Mouse (Mus musculus): ENCODE results near the gene Arl4d. TPM values are rescaled to one million over a fixed set of nuclear protein-coding genes. Genes with fewer than 3 reads are reported as not detected.

Arl4d gene
- total RNA-seq, 2 experiments from 2014 or later = 28.6 to 29.6 TPM

DNA sequence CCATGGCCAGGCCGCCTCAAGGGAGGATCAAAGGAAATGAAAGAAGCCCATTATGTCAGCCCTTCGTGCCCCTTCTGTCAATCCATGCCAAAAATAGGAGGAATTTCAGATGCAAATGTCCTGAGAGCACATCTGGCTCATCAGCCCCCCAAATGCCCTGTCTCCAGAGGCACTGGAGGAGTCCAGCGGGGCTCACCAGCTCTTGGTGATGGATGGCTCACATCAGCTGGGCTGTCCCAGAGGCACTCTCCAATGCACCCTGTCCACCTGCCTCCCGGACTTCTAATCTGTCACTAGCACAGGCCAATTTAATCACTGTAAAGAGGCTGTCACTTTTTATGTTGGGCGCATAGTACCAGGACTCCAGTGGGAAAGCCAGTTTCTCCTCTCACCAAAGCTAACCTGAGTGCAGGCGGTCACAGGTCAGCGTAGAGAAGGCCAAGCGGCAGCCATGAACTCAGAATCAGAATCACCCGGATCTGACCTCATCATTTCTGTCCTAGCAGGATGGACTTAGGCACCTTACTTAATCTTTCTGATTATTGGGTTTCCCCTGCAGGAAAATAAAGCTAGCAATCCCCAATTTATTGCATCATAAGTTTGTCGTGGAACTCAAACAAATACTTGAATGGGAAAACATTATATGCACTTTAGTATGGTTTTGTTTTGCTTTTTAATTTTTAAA is 41.6 kb downstream of the Arl4d start:
- intact Hi-C loops (cut with DNase I) = no loop called here

GRCm38 (mm10) chr11:101708482-101708881 is 43.1 kb downstream of the Arl4d start:
- DNase-seq = no peak
- intact Hi-C loops (cut with DNase I) = no loop called here

More for the DNA sequence above, 41.6 kb downstream of the Arl4d start:
- DNase-seq = no peak

DNA sequence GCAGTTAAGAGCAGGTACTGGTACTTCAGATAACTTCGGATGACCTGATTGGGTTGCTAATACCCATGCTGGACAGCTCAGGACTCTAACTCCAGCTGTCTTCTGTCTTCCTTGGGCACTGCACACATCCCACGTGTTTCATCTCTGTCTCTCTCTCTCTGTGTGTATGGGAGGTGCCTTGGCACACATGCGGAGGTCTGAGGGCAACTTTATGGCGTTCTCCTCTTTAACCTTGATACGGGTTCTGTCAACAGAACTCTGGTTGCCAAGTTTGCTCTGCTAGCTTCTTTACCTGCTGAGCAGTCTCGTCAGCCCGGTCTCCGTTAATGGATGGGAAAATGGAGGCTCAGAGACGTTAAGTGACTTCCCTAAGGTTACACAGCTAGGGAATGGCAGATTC is 47.5 kb downstream of the Arl4d start:
- DNase-seq = no peak
- intact Hi-C loops (cut with DNase I) = no loop called here

GRCm38 (mm10) chr11:101714012-101714411 is 48.7 kb downstream of the Arl4d start:
- intact Hi-C loops (cut with DNase I) = no loop called here
- DNase-seq = no peak

Other genes starting within 250 kb of the Arl4d start
- 10 to 100 TPM; 14.2 to 21.3 TPM for gene Aarsd1, start 247.9 kb upstream of the Arl4d start, total RNA-seq (2021)
- gene Gm27029, start 240.7 kb upstream of the Arl4d start, total RNA-seq (2021) = 10 to 100 TPM in 1 of 2 experiments, 1 to 10 TPM in 1; 3.2 to 11.2 TPM
- 10 to 100 TPM; 10.8 to 11.1 TPM for gene Rundc1, start 240.5 kb upstream of the Arl4d start, total RNA-seq (2021)
- 10 to 100 TPM; 60.2 to 61.2 TPM for gene Ptges3l, start 240.2 kb upstream of the Arl4d start, total RNA-seq (2021)
- gene Rpl27, start 223.2 kb upstream of the Arl4d start, total RNA-seq (2021) = 10 to 100 TPM; 49.7 to 52.9 TPM
- 10 to 100 TPM; 12.2 TPM for gene Ifi35, start 217.1 kb upstream of the Arl4d start, total RNA-seq (2021)
- 1 to 10 TPM; 5.9 to 6.7 TPM for gene Rnd2, start 200.5 kb upstream of the Arl4d start, total RNA-seq (2021)
- gene Vat1, start 199.3 kb upstream of the Arl4d start, total RNA-seq (2021) = 10 to 100 TPM; 31.8 to 33.0 TPM
- 1 to 10 TPM; 1.2 to 1.7 TPM for gene Brca1, start 113.6 kb upstream of the Arl4d start, total RNA-seq (2021)
- gene Nbr1, start 113.4 kb upstream of the Arl4d start, total RNA-seq (2021) = 100 to 1,000 TPM in 1 of 2 experiments, 10 to 100 TPM in 1; 98.4 to 103 TPM
- gene Tmem106a, start 83.3 kb upstream of the Arl4d start, total RNA-seq (2021) = 1 to 10 TPM; 3.0 to 3.2 TPM
- not detected for gene Gm11634, start 66.3 kb upstream of the Arl4d start, total RNA-seq (2021)
- gene Rdm1, start 38.3 kb upstream of the Arl4d start, total RNA-seq (2021) = 10 to 100 TPM; 32.1 to 35.6 TPM
- gene Dhx8, start 67.4 kb downstream of the Arl4d start, total RNA-seq (2021) = 10 to 100 TPM; 17.8 to 19.9 TPM
- gene Etv4, start 119.8 kb downstream of the Arl4d start, total RNA-seq (2021) = 1 to 10 TPM; 1.0 to 1.3 TPM
- 10 to 100 TPM; 13.4 to 18.0 TPM for gene Meox1, start 228.8 kb downstream of the Arl4d start, total RNA-seq (2021)

Measured in heart, postnatal 14 days (tissue).